Mouse (Mus musculus): ENCODE measurements at regions not wholly inside any gene's neighbourhood (a gene's known extent, or its start where the extent isn't known, plus 50 kb on each side); places are given as distances from the start of the nearest gene placed in this dataset.

DNA sequence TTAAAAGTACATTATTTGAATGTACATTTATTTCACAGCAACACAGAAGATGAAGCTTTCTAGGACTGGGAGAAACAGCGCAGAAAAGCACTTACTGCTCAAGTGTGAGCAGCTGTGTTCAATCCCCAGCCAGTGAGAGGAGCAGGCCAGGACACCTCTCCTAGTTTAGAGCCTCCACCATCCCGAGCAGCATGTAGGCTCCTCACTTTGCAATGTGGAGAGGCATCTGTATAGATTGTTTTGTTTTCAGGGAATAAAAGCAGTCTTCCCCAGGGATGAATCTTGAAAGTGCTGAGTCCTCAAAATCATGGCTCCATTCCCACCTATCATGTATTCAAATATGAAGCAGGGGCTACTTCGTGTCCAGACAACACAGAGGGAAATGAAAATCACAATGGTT lies 293.1 kb downstream of the Cdh26 start:
- TF ChIP-seq CTCF (IDR thresholded peaks at IDR 0.05; ENCODE audit: borderline replicate concordance, insufficient read depth, low read length) (no peak), POLR2A (IDR thresholded peaks at IDR 0.05; ENCODE audit: low read depth, low read length) (no peak)
- H3K4me1 ChIP-seq (ENCODE audit: control insufficient read depth, insufficient read depth, low read length), result no peaks in the 10 kb centered on the region
- H3K4me3 ChIP-seq (ENCODE audit: insufficient read depth, low read length), result no peak overlapping the region
- no peak overlapping the region for H3K27ac ChIP-seq (ENCODE audit: insufficient read depth, low read length)

DNA sequence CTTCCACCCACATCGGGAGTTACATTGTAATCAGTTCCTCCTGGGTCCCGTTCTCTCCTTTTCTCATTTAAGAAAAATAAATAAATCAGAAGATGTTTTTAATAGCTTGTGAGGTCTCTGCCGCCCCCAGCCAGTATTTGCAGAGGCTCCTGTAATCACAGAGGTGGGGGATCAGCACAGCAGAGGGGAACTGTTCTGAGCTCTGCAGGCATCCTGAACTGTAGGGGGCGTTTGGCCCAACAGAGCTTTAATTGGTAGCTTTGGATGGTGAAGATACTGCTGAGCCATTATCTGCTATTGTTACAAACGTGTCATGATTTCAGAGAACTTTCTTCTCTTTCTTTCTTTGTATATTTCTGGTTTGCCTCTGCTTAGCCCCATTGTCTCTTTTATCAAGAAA lies 293.9 kb downstream of the Cdh26 start:
- no peaks in the 10 kb centered on the region for H3K4me1 ChIP-seq (ENCODE audit: control insufficient read depth, insufficient read depth, low read length)
- no peak overlapping the region for H3K27ac ChIP-seq (ENCODE audit: insufficient read depth, low read length)
- TF ChIP-seq CTCF (IDR thresholded peaks at IDR 0.05; ENCODE audit: borderline replicate concordance, insufficient read depth, low read length) (no peak), POLR2A (IDR thresholded peaks at IDR 0.05; ENCODE audit: low read depth, low read length) (no peak)
- no peak overlapping the region for H3K4me3 ChIP-seq (ENCODE audit: insufficient read depth, low read length)

DNA sequence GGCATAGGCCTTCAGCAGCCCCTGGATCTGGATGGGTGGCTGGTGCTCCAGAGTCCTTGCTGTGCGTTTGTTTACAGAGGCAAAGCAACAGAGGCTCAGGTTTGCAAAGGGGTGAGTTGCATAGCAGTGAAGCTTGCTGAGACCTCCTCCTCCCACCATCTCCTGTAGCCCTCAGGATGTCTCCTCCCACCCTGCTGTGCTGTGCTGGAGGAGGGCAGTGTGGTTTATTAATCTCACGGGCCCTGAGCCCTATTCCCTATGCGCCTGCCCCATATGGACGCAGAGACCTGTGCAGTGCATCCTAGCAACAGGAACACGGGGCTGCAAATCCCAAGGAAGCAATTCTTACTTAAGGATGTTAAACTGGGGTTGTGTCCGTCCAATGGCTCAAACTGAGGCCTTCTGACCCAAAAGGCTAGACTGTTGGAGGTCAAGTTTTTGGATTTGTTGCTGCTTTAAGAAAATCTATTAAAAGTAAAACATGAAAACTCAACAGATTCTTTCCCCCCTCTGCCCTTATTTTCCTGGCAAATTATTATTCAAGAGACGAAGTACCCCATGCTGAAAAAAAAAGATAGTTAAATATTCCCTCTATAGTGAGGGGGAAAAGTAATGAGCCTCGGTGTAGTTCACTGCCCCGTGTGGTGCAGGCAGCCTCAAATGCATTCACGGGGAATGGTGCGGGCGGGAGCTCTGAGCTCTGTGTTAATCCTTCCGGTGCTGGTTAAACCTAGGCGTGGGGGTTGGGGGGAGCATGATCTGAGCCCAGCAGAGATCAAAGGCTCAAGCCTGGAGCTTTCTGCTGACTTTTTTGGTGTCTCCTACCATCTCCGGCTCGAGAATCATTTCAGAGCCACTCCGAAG lies 297.8 kb downstream of the Cdh26 start:
- no peaks in the 10 kb centered on the region for H3K4me1 ChIP-seq (ENCODE audit: control insufficient read depth, insufficient read depth, low read length)
- H3K4me3 ChIP-seq (ENCODE audit: insufficient read depth, low read length), result no peak overlapping the region
- H3K27ac ChIP-seq (ENCODE audit: insufficient read depth, low read length), result no peak overlapping the region
- TF ChIP-seq POLR2A (IDR thresholded peaks at IDR 0.05; ENCODE audit: low read depth, low read length) (no peak), CTCF (IDR thresholded peaks at IDR 0.05; ENCODE audit: borderline replicate concordance, insufficient read depth, low read length) (no peak)

DNA sequence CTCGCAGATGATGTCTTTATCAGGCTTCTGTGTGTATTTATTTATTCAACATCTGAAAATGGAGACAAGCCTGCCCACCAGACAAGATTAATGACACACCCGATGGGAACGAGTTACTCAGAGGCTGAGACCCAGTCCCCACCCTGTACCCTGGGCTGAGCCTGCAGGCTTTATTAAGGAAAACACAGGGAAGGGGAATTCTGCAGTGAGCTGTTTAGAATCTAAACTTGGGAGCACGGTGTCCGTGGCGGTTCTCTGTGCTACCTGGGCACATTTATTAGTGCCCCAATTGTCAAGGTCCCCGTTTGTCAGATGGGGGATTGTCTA lies 298.4 kb downstream of the Cdh26 start:
- Histone ChIP-seq H3K4me1 (ENCODE audit: control insufficient read depth, insufficient read depth, low read length) (no peaks in the 10 kb centered on the region), H3K4me3 (ENCODE audit: insufficient read depth, low read length) (no peak overlapping the region), H3K27ac (ENCODE audit: insufficient read depth, low read length) (no peak overlapping the region)
- TF ChIP-seq CTCF (IDR thresholded peaks at IDR 0.05; ENCODE audit: borderline replicate concordance, insufficient read depth, low read length), result no peak
- TF ChIP-seq POLR2A (IDR thresholded peaks at IDR 0.05; ENCODE audit: low read depth, low read length), result no peak

DNA sequence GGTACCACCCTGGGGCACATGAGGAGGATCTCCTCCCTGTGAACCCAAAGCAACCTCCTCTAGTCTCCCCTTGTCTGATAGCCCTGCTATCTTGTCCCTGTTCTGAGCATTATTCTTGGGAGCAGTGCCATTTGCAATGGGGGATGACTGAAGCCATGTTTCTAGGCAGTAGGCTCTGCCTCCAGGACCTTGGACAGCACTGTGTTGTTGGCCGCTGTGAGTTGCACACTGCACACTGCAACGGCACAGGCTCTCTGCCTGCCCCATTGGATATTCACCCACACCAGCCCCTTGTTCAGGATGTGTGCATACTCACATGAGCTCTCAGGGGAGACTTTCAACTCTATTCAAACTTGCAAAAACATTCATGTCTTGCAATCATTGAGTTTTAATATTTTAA lies 304.8 kb downstream of the Cdh26 start:
- no peak for TF ChIP-seq POLR2A (IDR thresholded peaks at IDR 0.05; ENCODE audit: low read depth, low read length)
- TF ChIP-seq CTCF (IDR thresholded peaks at IDR 0.05; ENCODE audit: borderline replicate concordance, insufficient read depth, low read length), result no peak
- Histone ChIP-seq H3K4me3 (ENCODE audit: insufficient read depth, low read length) (no peak overlapping the region), H3K4me1 (ENCODE audit: control insufficient read depth, insufficient read depth, low read length) (no peaks in the 10 kb centered on the region), H3K27ac (ENCODE audit: insufficient read depth, low read length) (no peak overlapping the region)

DNA sequence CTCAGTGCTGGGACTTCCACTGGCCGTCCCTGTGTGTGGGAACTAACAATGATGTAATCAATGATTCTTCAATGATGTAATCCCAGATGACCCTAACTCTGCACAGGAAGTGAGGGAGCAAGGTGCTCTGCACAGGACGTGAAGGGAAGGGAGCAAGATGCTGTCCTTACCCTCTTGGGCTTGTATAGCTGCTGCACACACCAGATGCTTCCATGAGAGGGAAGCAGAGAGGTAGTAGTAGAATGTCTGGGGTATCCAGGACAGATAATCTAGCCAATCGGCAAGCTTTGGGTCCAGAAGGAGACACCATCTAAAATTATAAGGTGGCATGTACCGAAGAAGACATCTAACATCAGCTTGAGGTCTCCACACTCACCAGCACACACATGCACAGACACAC lies 314.3 kb downstream of the Cdh26 start:
- Histone ChIP-seq H3K27ac (ENCODE audit: insufficient read depth, low read length) (no peak overlapping the region), H3K4me1 (ENCODE audit: control insufficient read depth, insufficient read depth, low read length) (no peaks in the 10 kb centered on the region), H3K4me3 (ENCODE audit: insufficient read depth, low read length) (no peak overlapping the region)
- TF ChIP-seq POLR2A (IDR thresholded peaks at IDR 0.05; ENCODE audit: low read depth, low read length) (no peak), CTCF (IDR thresholded peaks at IDR 0.05; ENCODE audit: borderline replicate concordance, insufficient read depth, low read length) (no peak)

DNA sequence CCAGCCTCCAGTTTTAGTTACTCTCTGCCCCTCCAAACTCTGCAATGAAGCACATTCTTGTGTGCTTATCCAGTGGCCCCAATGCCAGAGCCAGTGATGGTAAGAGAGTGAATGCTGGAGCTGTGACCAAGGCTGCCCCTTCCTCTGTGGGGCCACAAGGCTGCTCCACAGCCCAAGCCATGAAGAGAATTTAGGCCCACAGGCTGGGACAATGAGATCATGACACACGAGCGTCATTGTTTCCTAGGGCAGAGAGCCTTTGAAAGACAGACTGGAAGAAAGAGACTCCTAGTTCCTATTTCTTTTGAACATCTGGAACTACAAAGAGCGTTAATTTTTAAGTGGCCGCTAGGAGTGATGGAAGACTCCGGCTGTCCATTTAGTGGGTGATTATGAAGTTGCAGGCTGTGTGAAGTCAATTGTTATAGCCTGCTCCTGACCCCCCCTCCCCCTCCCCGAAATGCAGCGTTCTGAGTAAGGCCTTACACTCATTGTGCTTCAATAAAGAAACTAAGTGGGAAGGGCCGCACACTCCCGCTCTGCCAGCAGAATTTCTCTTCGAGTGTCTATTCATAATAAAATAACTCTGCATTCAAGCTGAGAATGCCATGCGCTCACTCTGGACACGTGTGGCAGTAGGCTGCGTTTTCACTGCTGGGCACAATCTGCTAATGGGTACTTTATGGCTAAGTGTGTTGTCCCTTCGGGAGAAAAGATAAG lies 315.1 kb downstream of the Cdh26 start:
- TF ChIP-seq POLR2A (IDR thresholded peaks at IDR 0.05; ENCODE audit: low read depth, low read length), result no peak
- TF ChIP-seq CTCF (IDR thresholded peaks at IDR 0.05; ENCODE audit: borderline replicate concordance, insufficient read depth, low read length), result no peak
- no peak overlapping the region for H3K4me3 ChIP-seq (ENCODE audit: insufficient read depth, low read length)
- no peak overlapping the region for H3K27ac ChIP-seq (ENCODE audit: insufficient read depth, low read length)
- H3K4me1 ChIP-seq (ENCODE audit: control insufficient read depth, insufficient read depth, low read length), result no peaks in the 10 kb centered on the region

DNA sequence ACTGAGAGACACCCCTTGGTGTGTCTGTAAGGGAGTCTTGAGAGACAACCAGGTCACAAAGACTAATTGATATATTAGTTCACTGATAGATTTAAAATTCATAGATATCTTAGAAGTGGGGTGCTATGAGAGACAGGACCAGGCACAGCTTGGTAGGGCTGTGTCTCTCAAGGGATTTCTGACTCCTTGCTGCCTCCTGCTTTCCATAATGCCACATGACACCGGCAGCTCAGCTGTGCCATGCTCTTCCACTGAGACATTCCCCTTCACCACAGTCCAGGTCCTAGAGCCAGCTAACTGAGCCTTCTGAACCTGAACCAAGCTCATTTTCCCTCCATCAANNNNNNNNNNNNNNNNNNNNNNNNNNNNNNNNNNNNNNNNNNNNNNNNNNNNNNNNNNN lies 320.9 kb downstream of the Cdh26 start:
- peak; percentile 11; the same call in 1 of the 2 replicates for TF ChIP-seq CTCF (IDR thresholded peaks at IDR 0.05; ENCODE audit: borderline replicate concordance, insufficient read depth, low read length)
- no peak for TF ChIP-seq POLR2A (IDR thresholded peaks at IDR 0.05; ENCODE audit: low read depth, low read length)
- H3K4me3 ChIP-seq (ENCODE audit: insufficient read depth, low read length), result no peak overlapping the region
- H3K4me1 ChIP-seq (ENCODE audit: control insufficient read depth, insufficient read depth, low read length), result no peaks in the 10 kb centered on the region
- no peak overlapping the region for H3K27ac ChIP-seq (ENCODE audit: insufficient read depth, low read length)

DNA sequence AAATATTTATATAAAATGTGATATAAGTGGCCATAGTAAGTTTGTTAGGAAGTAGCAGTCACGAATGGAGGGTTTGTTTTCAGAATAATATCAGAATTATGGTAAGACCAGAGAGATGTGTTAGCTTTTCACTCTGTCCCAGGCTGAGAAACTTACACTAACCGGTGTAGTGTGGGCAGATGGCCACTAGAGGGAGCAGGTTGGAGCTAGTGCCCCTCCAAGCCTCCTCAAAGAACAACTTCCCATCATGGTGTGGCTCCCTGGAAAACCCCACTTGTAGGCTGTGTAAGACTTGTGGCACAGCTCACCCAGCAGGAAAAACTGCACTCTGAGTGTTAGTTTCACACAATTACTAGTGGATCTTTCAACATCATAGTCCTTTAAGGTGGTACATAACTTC lies 328.0 kb downstream of the Cdh26 start:
- H3K4me1 ChIP-seq (ENCODE audit: control insufficient read depth, insufficient read depth, low read length), result no peaks in the 10 kb centered on the region
- no peak for TF ChIP-seq POLR2A (IDR thresholded peaks at IDR 0.05; ENCODE audit: low read depth, low read length)
- TF ChIP-seq CTCF (IDR thresholded peaks at IDR 0.05; ENCODE audit: borderline replicate concordance, insufficient read depth, low read length), result peak; percentile 74; the same call in 1 of the 2 replicates
- no peak overlapping the region for H3K4me3 ChIP-seq (ENCODE audit: insufficient read depth, low read length)
- no peak overlapping the region for H3K27ac ChIP-seq (ENCODE audit: insufficient read depth, low read length)

DNA sequence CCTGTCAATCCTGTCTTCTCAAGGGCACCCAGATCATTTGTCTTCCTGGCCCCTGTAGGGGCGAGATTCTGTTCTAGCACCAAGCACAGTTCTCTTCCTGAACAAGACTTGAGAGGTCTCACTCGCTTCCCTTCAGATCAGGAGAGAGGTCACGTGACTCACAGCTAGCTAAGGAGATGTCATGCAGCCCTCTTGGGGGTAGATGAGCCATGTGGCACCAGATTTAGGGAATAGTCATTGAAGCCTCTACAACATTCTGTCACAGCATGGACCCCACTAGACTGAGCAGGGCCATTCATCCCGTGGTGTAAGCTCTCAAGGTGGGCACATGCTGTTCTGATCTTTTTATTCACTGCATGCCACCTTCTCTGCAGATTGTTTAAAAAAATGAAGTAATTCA lies 338.2 kb downstream of the Cdh26 start:
- Histone ChIP-seq H3K4me1 (ENCODE audit: control insufficient read depth, insufficient read depth, low read length) (no peaks in the 10 kb centered on the region), H3K27ac (ENCODE audit: insufficient read depth, low read length) (no peak overlapping the region), H3K4me3 (ENCODE audit: insufficient read depth, low read length) (no peak overlapping the region)
- TF ChIP-seq POLR2A (IDR thresholded peaks at IDR 0.05; ENCODE audit: low read depth, low read length) (no peak), CTCF (IDR thresholded peaks at IDR 0.05; ENCODE audit: borderline replicate concordance, insufficient read depth, low read length) (no peak)

Measured in embryonic fibroblast, embryonic 13.5 days (primary cell).